Mouse (Mus musculus): Measurements from ENCODE around the gene Gpx6. TPM values are rescaled to one million over a fixed set of nuclear protein-coding genes. Genes with fewer than 3 reads are reported as not detected.

Gene Gpx6
- polyA plus RNA-seq (2014; fragmentation: Illumina TruSeq; extraction: RNeasy Lipid Tissue Mini Kit (QIAGEN cat#74804); ENCODE audit: low read depth, low replicate concordance), result not detected

DNA sequence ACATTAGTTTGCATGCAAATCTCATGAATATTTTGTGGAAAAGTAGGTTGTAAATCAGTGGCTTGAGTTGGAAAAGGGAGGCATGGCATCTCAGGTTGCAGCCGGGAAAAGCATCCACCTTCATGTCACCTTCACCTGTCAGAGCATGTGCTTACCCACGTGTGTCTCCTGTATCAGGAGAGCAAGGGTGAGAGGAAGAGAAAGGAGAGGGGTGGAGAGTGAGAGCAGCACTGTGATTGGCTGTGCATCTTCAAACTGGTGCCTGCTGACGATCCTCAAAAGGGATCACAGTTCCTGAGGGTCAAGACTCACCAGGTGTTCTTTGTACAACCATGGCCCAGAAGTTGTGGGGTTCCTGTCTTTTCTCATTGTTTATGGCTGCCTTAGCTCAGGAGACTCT is at the start of gene Gpx6:
Gene Gpx6, plus strand, starts transcription at position 200 of the 400 bp plus-strand sequence.

DNA sequence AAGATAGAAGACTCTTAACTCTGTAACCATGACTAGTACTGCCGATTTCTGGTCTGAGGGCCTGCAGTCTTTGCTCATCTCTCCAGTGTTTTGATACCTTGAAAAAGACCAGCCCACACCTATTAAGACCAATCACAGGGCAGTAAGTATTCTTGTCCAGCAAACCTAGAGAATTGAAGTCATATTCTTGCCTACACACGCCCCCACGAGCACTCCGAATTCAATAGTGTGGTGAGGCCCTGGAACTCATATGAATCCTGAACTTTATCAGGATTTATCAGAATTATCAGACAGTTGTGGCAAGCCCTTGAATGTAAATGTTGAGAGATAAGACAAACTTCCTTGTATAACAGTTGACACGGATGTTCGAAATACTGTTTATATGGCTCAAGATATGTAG is 19.3 kb upstream of the Gpx6 start, which contains the start of gene Gpx5:
Gene Gpx5, minus strand, starts transcription at position 101 of the 400 bp plus-strand sequence.

DNA sequence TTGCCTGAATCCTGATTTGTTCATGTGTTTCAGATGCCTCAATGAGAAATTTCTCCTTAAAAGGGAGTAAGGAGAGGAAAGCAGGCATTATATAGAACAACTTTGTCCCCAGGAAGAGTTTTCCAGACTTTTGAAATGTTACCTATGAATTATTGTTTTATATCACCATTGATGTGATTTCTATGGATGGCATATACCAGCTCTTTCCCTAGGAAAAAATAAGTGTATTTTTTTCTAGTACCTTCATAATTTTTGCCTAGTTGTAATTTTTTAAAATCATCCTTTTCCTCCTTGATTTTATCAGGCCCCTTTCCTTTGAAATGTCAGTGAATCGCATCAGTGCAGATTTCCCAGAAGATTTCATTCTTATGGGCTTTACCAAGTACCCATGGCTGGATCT is 34.7 kb downstream of the Gpx6 start, which contains the start of gene Olfr1367:
Gene Olfr1367, plus strand, starts transcription at position 301 of the 400 bp plus-strand sequence.

DNA sequence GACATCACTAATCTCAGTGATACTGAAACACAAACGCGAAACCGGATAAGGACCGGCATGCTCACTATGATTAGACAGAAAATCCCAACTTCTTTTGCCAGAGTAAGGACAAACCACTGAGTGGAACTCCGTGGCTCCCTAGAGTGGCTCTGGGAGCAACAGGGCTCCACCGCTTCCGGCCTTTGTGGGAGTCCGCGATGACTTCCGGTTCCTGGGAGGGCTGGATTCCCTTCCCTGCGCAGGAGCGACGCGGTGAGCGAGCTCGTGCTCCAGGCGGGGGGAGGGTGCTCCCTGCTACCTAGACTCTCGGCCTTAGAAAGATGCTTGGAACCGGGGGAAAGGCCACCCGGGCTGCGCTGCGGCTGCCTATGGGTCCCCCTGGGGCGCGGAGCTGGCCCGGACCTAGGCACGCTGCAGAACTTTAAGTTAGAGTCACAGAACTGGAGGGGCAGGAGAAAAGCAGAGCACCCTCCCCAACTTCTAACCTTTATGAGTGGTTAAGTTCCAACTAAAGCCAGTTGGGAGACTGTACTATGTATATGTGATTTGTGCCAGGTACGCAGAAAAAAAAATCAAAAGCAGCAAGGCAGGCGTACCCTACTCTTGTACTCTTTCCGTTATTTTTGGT is 50.8 kb downstream of the Gpx6 start, which contains the start of gene Zscan12:
Gene Zscan12, plus strand, starts transcription at position 200 of the 628 bp plus-strand sequence.

Other genes with a start within 250 kb of the Gpx6 start
- gene Olfr1370, start 237.2 kb upstream of the Gpx6 start, polyA plus RNA-seq (2014; fragmentation: Illumina TruSeq; extraction: RNeasy Lipid Tissue Mini Kit (QIAGEN cat#74804); ENCODE audit: low read depth, low replicate concordance), result not detected
- not detected for gene Olfr1369-ps1, start 200.6 kb upstream of the Gpx6 start, polyA plus RNA-seq (2014; fragmentation: Illumina TruSeq; extraction: RNeasy Lipid Tissue Mini Kit (QIAGEN cat#74804); ENCODE audit: low read depth, low replicate concordance)
- not detected for gene Olfr263, start 182.5 kb upstream of the Gpx6 start, polyA plus RNA-seq (2014; fragmentation: Illumina TruSeq; extraction: RNeasy Lipid Tissue Mini Kit (QIAGEN cat#74804); ENCODE audit: low read depth, low replicate concordance)
- gene Olfr1368, start 166.3 kb upstream of the Gpx6 start, polyA plus RNA-seq (2014; fragmentation: Illumina TruSeq; extraction: RNeasy Lipid Tissue Mini Kit (QIAGEN cat#74804); ENCODE audit: low read depth, low replicate concordance), result not detected
- 34.1 TPM for gene Trim27, start 132.7 kb upstream of the Gpx6 start, polyA plus RNA-seq (2014; fragmentation: Illumina TruSeq; extraction: RNeasy Lipid Tissue Mini Kit (QIAGEN cat#74804); ENCODE audit: low read depth, low replicate concordance)
- gene Gpx5, start 19.4 kb upstream of the Gpx6 start, polyA plus RNA-seq (2014; fragmentation: Illumina TruSeq; extraction: RNeasy Lipid Tissue Mini Kit (QIAGEN cat#74804); ENCODE audit: low read depth, low replicate concordance), result 2.4 TPM
- not detected for gene Olfr1367, start 34.8 kb downstream of the Gpx6 start, polyA plus RNA-seq (2014; fragmentation: Illumina TruSeq; extraction: RNeasy Lipid Tissue Mini Kit (QIAGEN cat#74804); ENCODE audit: low read depth, low replicate concordance)
- gene Zscan12, start 50.7 kb downstream of the Gpx6 start, polyA plus RNA-seq (2014; fragmentation: Illumina TruSeq; extraction: RNeasy Lipid Tissue Mini Kit (QIAGEN cat#74804); ENCODE audit: low read depth, low replicate concordance), result 17.1 TPM
- gene Zkscan3, start 90.6 kb downstream of the Gpx6 start, polyA plus RNA-seq (2014; fragmentation: Illumina TruSeq; extraction: RNeasy Lipid Tissue Mini Kit (QIAGEN cat#74804); ENCODE audit: low read depth, low replicate concordance), result 88.2 TPM
- gene Pgbd1, start 128.9 kb downstream of the Gpx6 start, polyA plus RNA-seq (2014; fragmentation: Illumina TruSeq; extraction: RNeasy Lipid Tissue Mini Kit (QIAGEN cat#74804); ENCODE audit: low read depth, low replicate concordance), result 4.0 TPM
- gene Zscan26, start 141.6 kb downstream of the Gpx6 start, polyA plus RNA-seq (2014; fragmentation: Illumina TruSeq; extraction: RNeasy Lipid Tissue Mini Kit (QIAGEN cat#74804); ENCODE audit: low read depth, low replicate concordance), result 95.7 TPM
- gene Nkapl, start 156.4 kb downstream of the Gpx6 start, polyA plus RNA-seq (2014; fragmentation: Illumina TruSeq; extraction: RNeasy Lipid Tissue Mini Kit (QIAGEN cat#74804); ENCODE audit: low read depth, low replicate concordance), result 2.3 TPM
- 1.8 TPM for gene Zkscan4, start 166.8 kb downstream of the Gpx6 start, polyA plus RNA-seq (2014; fragmentation: Illumina TruSeq; extraction: RNeasy Lipid Tissue Mini Kit (QIAGEN cat#74804); ENCODE audit: low read depth, low replicate concordance)
- not detected for gene Gm10065, start 167.3 kb downstream of the Gpx6 start, polyA plus RNA-seq (2014; fragmentation: Illumina TruSeq; extraction: RNeasy Lipid Tissue Mini Kit (QIAGEN cat#74804); ENCODE audit: low read depth, low replicate concordance)
- gene AK157302, start 183.1 kb downstream of the Gpx6 start, polyA plus RNA-seq (2014; fragmentation: Illumina TruSeq; extraction: RNeasy Lipid Tissue Mini Kit (QIAGEN cat#74804); ENCODE audit: low read depth, low replicate concordance), result 5.3 TPM
- not detected for gene Gm11273, start 189.3 kb downstream of the Gpx6 start, polyA plus RNA-seq (2014; fragmentation: Illumina TruSeq; extraction: RNeasy Lipid Tissue Mini Kit (QIAGEN cat#74804); ENCODE audit: low read depth, low replicate concordance)
- gene Zkscan8, start 219.0 kb downstream of the Gpx6 start, polyA plus RNA-seq (2014; fragmentation: Illumina TruSeq; extraction: RNeasy Lipid Tissue Mini Kit (QIAGEN cat#74804); ENCODE audit: low read depth, low replicate concordance), result 41.5 TPM
- not detected for gene Olfr1366, start 230.7 kb downstream of the Gpx6 start, polyA plus RNA-seq (2014; fragmentation: Illumina TruSeq; extraction: RNeasy Lipid Tissue Mini Kit (QIAGEN cat#74804); ENCODE audit: low read depth, low replicate concordance)
- gene Olfr1535, start 247.8 kb downstream of the Gpx6 start, polyA plus RNA-seq (2014; fragmentation: Illumina TruSeq; extraction: RNeasy Lipid Tissue Mini Kit (QIAGEN cat#74804); ENCODE audit: low read depth, low replicate concordance), result not detected